Mouse (Mus musculus) kidney, adult 2 months (tissue): ENCODE results near the gene Cpt2.

Experiments
- CTCF ChIP-seq: fragments of 200-500 bp; conservative IDR thresholded peaks from 2 replicates; pipeline ENCODE4 v1.5.1; 2011; ENCODE audit warnings: low read depth, mild to moderate bottlenecking, control low read depth, low read length, moderate library complexity, mixed read lengths; ENCODE audit not compliant: insufficient read depth, insufficient read length
- POLR2A ChIP-seq: fragments of 200-500 bp; IDR thresholded peaks from one replicate; pipeline ENCODE4 v1.6.1; 2011; ENCODE audit warnings: low read depth, low read length, control low read depth

GRCm38 (mm10) chr4:107962044-107962732 is 38.8 kb upstream of the Cpt2 start:
- no peak for TF ChIP-seq CTCF
- TF ChIP-seq POLR2A = no peak
